Mouse (Mus musculus): ENCODE results near the gene Cds2. TPM values are rescaled to one million over a fixed set of nuclear protein-coding genes. Genes with fewer than 3 reads are reported as not detected.

Gene Cds2
- polyA plus RNA-seq, 1 experiment from 2014 or later, result 24.4 TPM

DNA sequence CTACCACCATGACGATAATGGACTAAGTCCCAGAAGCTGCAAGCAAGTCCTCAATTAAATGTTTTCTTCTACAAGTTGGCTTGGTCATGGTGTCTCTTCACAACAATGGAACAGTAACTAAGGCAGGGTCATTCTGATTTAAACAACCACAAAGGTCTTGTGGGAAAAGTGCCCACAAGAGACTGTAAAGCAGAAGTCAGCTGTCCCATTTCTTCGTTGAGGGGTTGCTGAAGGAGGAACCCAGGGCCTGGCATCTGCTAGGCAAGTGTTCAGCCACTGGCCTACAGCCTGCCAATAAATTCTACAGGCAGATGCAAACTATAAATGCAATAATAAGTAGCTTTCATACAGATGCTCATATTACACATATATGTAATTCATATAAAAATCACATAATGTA is 74.3 kb downstream of the Cds2 start:
- Histone ChIP-seq H3K27me3 (no peaks in the 10 kb centered on the region), H3K4me2 (no peak overlapping the region), H3K36me3 (no peaks in the 10 kb centered on the region), H3K4me3 (no peak overlapping the region), H3K9ac (no peak overlapping the region), H3K4me1 (no peaks in the 10 kb centered on the region), H3K27ac (no peak overlapping the region), H3K9me3 (no peaks in the 10 kb centered on the region)
- no peak for ATAC-seq (ENCODE audit: insufficient number of reproducible peaks, insufficient read depth, low FRiP score, low TSS enrichment, low read depth)
- WGBS, result 78% methylated on average over 2 of the region's 2 CpGs

DNA sequence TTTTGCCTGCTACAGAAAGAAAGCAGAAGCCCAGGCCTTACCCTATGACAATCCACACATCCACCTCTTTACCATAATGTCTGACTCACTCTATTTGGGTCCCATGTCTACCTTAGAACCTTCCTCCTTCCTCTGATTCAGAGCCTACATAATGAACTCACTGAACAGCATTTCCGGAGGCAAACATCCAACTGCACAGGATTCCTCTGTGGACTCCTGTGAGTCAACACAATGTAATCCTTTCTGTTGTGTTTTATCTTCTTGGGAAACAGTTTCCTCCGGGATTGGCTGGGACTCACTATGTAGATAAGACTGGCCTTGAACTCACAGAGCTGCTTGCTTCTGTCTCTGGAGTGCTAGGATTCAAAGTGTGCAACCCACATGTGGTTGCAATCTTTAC is 77.4 kb downstream of the Cds2 start:
- Histone ChIP-seq H3K4me3 (no peak overlapping the region), H3K27ac (no peak overlapping the region), H3K36me3 (no peaks in the 10 kb centered on the region), H3K9me3 (no peaks in the 10 kb centered on the region), H3K27me3 (no peaks in the 10 kb centered on the region), H3K9ac (no peak overlapping the region), H3K4me1 (no peaks in the 10 kb centered on the region), H3K4me2 (no peak overlapping the region)
- no peak for ATAC-seq (ENCODE audit: insufficient number of reproducible peaks, insufficient read depth, low FRiP score, low TSS enrichment, low read depth)
- 69% methylated on average over 2 of the region's 2 CpGs for WGBS

DNA sequence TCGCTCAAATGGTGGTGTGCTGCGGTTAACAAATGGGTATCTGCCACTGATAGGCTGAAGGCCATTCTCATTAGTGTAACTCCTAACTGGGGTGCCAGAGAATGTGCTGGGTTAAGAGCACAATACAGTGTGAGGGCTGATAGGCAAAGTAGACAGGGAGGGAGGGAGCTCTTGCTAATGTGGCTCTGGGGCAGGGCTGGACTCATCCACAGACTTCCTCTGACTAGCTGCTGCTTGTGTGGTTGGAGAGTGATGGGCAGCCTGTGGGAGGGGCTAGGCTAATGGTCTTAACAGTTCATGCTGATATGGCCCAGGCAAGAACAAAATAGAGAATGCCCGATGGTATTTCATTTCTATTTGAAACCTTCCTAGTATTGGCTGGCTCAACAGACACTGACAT is 78.3 kb downstream of the Cds2 start:
- H3K36me3 ChIP-seq, result no peaks in the 10 kb centered on the region
- no peaks in the 10 kb centered on the region for H3K4me1 ChIP-seq
- no peak overlapping the region for H3K9ac ChIP-seq
- no peak overlapping the region for H3K4me3 ChIP-seq
- WGBS, result 95% methylated on average over 3 of the region's 3 CpGs
- H3K4me2 ChIP-seq, result no peak overlapping the region
- H3K9me3 ChIP-seq, result no peaks in the 10 kb centered on the region
- no peak overlapping the region for H3K27ac ChIP-seq
- H3K27me3 ChIP-seq, result no peaks in the 10 kb centered on the region
- ATAC-seq (ENCODE audit: insufficient number of reproducible peaks, insufficient read depth, low FRiP score, low TSS enrichment, low read depth), result no peak

- ATAC-seq (ENCODE audit: insufficient number of reproducible peaks, insufficient read depth, low FRiP score, low TSS enrichment, low read depth), result no peak
- no peaks in the 10 kb centered on the region for H3K36me3 ChIP-seq
- WGBS, result 89% methylated on average over 11 of the region's 11 CpGs
Measured at GRCm38 (mm10) chr2:132343846-132344245, 80.9 kb downstream of the Cds2 start.

More at GRCm38 (mm10) chr2:132343846-132344245, 80.9 kb downstream of the Cds2 start:
- H3K4me2 ChIP-seq, result no peak overlapping the region
- H3K4me3 ChIP-seq, result no peak overlapping the region
- no peak overlapping the region for H3K27ac ChIP-seq
- no peaks in the 10 kb centered on the region for H3K27me3 ChIP-seq
- no peaks in the 10 kb centered on the region for H3K4me1 ChIP-seq
- no peaks in the 10 kb centered on the region for H3K9me3 ChIP-seq
- no peak overlapping the region for H3K9ac ChIP-seq

Other genes starting within 250 kb of the Cds2 start
- 5.0 and 6.8 TPM in 2 replicates for gene Rassf2, start 232.9 kb upstream of the Cds2 start, polyA plus RNA-seq (2015; fragmentation: Nextera tagmentation; extraction: Ambion mirVana)
- gene Slc23a2, start 118.0 kb upstream of the Cds2 start, polyA plus RNA-seq (2015; fragmentation: Nextera tagmentation; extraction: Ambion mirVana), result 14.8 and 17.1 TPM in 2 replicates
- 55.9 and 61.2 TPM in 2 replicates for gene Tmem230, start 15.3 kb upstream of the Cds2 start, polyA plus RNA-seq (2015; fragmentation: Nextera tagmentation; extraction: Ambion mirVana)
- gene Pcna, start 9.8 kb upstream of the Cds2 start, polyA plus RNA-seq (2015; fragmentation: Nextera tagmentation; extraction: Ambion mirVana), result 274 and 276 TPM in 2 replicates
- gene Prokr2, start 122.3 kb downstream of the Cds2 start, polyA plus RNA-seq (2015; fragmentation: Nextera tagmentation; extraction: Ambion mirVana), result 1.2 TPM in 2 replicates

Measured in embryonic facial prominence, embryonic 13.5 days (tissue).